Mouse (Mus musculus) liver, embryonic 14.5 days (tissue): ENCODE results near the gene Rad51c.
A peak's percentile ranks its signal among the peaks of the same experiment; 100 is the strongest.
"Not testable (repeated sequence)": the region's sequence is repeated elsewhere in the genome, so short reads cannot be mapped to it uniquely, and the experiment has no call there.

Experiments
- CTCF ChIP-seq: IDR thresholded peaks from 2 replicates; pipeline ENCODE4 v1.5.1; 2016; ENCODE audit warnings: antibody characterized with exemption, low read depth, control low read depth
- EP300 ChIP-seq: IDR thresholded peaks from 2 replicates; pipeline ENCODE4 v1.6.1; 2016; ENCODE audit warnings: antibody characterized with exemption, low read depth

DNA sequence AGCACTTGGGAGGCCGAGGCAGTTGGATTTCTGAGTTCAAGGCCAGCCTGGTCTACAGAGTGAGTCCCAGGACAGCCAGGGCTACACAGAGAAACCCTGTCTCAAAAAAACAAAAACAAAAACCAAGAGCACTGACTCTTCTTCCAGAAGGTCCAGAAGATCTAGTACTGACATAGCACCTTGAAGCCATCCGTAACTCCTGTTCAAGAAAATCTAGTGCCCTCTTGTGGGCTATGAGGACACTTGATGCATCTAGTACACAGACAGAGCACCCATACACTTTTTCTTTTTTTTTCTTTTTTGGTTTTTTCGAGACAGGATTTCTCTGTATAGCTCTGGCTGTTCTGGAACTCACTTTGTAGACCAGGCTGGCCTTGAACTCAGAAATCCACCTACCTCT, 8.7 kb upstream of the Rad51c start:
- peak; percentile 49 for TF ChIP-seq CTCF
- TF ChIP-seq EP300 = not testable (repeated sequence)
